Mouse (Mus musculus) neural tube, embryonic 12.5 days (tissue): ENCODE data around the gene Tbl1xr1. TPM values are rescaled to one million over a fixed set of nuclear protein-coding genes. Genes with fewer than 3 reads are reported as not detected.

Source experiments
- ATAC-seq: fragments of 200-750 bp; cut with Nextera tagmentation; 2 replicates; pipeline ENCODE4 v1.8.0; 2017; ENCODE audit warnings: low read depth, mild to moderate bottlenecking, moderate TSS enrichment, moderate library complexity; ENCODE audit not compliant: low FRiP score
- H3K27ac ChIP-seq: fragments of 300-500 bp; sonication (generic); 2 replicates; pipeline ENCODE4 v1.5.1; 2016
- H3K27me3 ChIP-seq: fragments of 300-500 bp; sonication (generic); replicated peaks from 2 replicates; pipeline ENCODE4 v1.6.1; 2016; ENCODE audit warnings: mild to moderate bottlenecking
- H3K36me3 ChIP-seq: fragments of 300-500 bp; sonication (generic); 2 replicates; pipeline ENCODE4 v1.6.1; 2016; ENCODE audit warnings: mild to moderate bottlenecking
- H3K4me1 ChIP-seq: fragments of 300-500 bp; sonication (generic); 2 replicates; pipeline ENCODE4 v1.6.1; 2016
- H3K4me2 ChIP-seq: fragments of 300-500 bp; sonication (generic); replicated peaks from 2 replicates; pipeline ENCODE4 v1.6.1; 2016; ENCODE audit warnings: mild to moderate bottlenecking
- H3K4me3 ChIP-seq: fragments of 300-500 bp; sonication (generic); 2 replicates; pipeline ENCODE4 v1.5.1; 2016
- H3K9ac ChIP-seq: fragments of 300-500 bp; sonication (generic); 2 replicates; pipeline ENCODE4 v1.6.1; 2016; ENCODE audit warnings: mild to moderate bottlenecking
- H3K9me3 ChIP-seq: fragments of 300-500 bp; sonication (generic); 2 replicates; pipeline ENCODE4 v1.6.1; 2016; ENCODE audit warnings: mild to moderate bottlenecking
- WGBS: fragments of 180-500 bp; shearing (Covaris S2); methylation state at CpG from one replicate; pipeline ENCODE4 v1.1.7; 2016; 5-methylcytosine and 5-hydroxymethylcytosine counted together
- polyA plus RNA-seq: library from polyadenylated mRNA; unstranded; fragments of >200 nt; fragmentation: Nextera tagmentation; extraction: Ambion mirVana; gene quantifications from 2 replicates; pipeline ENCODE4 v1.2.1, GENCODE M21; 2016

Gene Tbl1xr1
- polyA plus RNA-seq, 1 experiment from 2014 or later, result 26.9 TPM

- WGBS, result 92% methylated on average over 7 of the region's 7 CpGs
- no peak for ATAC-seq
- no peak overlapping the region for H3K4me2 ChIP-seq
Observed at GRCm38 (mm10) chr3:22133626-22134025, 57.2 kb downstream of the Tbl1xr1 start.

DNA sequence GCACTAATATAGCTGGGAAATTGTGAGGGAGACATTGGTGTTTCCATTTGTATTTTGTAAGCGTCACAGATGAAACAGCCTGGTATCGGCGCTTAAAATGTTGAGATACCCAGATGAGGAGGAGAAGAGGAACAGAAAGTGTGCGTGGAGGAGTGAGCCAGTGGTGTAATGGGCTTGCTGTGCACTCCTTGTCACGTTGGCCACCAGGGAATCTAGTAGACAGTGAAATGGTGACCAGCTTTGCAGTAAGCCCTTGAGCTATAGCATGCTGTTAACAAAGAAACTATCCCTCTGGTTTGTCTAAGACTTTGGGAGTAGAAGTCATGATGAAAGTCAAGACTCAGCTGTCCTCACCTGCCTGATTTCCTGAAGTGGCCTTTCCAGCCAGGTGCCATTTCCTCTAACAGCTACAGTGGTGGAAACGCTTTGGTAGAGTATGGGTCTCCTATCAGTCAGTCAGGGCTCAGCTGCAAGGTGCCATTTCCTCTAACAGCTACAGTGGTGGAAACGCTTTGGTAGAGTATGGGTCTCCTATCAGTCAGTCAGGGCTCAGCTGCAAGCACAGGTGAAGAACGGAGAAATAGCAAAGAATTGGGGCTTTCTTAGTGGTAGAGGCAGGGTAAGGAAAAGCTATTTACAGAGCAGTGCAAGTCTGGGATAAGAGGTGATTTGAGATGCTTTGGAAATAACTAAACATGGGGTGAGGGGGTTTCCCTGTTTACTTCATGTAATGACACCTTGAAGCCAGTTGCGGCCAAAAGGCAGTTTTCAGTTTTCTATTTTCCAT is 61.5 kb downstream of the Tbl1xr1 start:
- H3K4me1 ChIP-seq, result peaks cover 6% of the 10 kb centered on the region; the same call in 1 of the 2 replicates
- WGBS, result 89% methylated on average over 9 of the region's 9 CpGs
- no peak overlapping the region for H3K9ac ChIP-seq
- H3K9me3 ChIP-seq, result no peaks in the 10 kb centered on the region
- H3K36me3 ChIP-seq, result no peaks in the 10 kb centered on the region
- no peaks in the 10 kb centered on the region for H3K27me3 ChIP-seq
- H3K27ac ChIP-seq, result no peak overlapping the region
- H3K4me2 ChIP-seq, result no peak overlapping the region
- H3K4me3 ChIP-seq, result no peak overlapping the region
- ATAC-seq, result no peak

More at GRCm38 (mm10) chr3:22133626-22134025, 57.2 kb downstream of the Tbl1xr1 start:
- H3K9ac ChIP-seq, result no peak overlapping the region
- H3K27me3 ChIP-seq, result no peaks in the 10 kb centered on the region
- no peaks in the 10 kb centered on the region for H3K4me1 ChIP-seq
- H3K36me3 ChIP-seq, result no peaks in the 10 kb centered on the region
- no peak overlapping the region for H3K27ac ChIP-seq
- H3K4me3 ChIP-seq, result no peak overlapping the region
- H3K9me3 ChIP-seq, result no peaks in the 10 kb centered on the region

DNA sequence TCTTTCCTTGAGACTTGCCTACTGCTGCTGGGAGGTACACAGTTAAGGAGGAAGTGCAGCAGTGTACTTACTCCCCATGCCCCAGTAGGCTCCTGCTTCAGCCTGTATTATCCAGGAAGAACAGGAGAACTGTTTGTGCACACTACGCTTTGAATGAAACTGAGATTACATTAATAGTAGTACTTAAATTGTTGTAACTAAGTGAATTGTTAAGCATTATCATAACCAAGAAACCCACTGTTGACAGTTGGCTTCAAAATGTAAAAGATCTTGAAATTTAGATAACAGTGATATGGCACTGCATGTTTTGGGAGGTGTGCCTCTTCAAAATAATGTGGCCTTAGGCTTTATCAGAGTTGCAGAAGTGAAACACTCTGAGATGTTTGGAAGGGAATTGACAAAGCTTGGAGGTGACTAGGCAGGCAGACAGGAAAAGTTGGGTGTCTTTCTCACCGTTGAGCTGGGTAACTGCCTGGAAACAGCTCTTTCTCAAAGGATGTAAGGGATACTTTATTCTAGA is 62.2 kb downstream of the Tbl1xr1 start:
- H3K4me2 ChIP-seq, result no peak overlapping the region
- WGBS, result 85% methylated on average over 2 of the region's 2 CpGs
- H3K36me3 ChIP-seq, result no peaks in the 10 kb centered on the region
- no peak for ATAC-seq
- H3K4me3 ChIP-seq, result no peak overlapping the region
- H3K4me1 ChIP-seq, result peaks cover 6% of the 10 kb centered on the region; the same call in 1 of the 2 replicates
- H3K27ac ChIP-seq, result no peak overlapping the region
- no peak overlapping the region for H3K9ac ChIP-seq
- H3K9me3 ChIP-seq, result no peaks in the 10 kb centered on the region
- no peaks in the 10 kb centered on the region for H3K27me3 ChIP-seq

GRCm38 (mm10) chr3:22140111-22140658 is 63.7 kb downstream of the Tbl1xr1 start:
- Histone ChIP-seq H3K27ac (no peak overlapping the region), H3K27me3 (no peaks in the 10 kb centered on the region), H3K36me3 (no peaks in the 10 kb centered on the region), H3K9ac (no peak overlapping the region), H3K4me3 (no peak overlapping the region), H3K4me1 (peaks cover 6% of the 10 kb centered on the region; the same call in 1 of the 2 replicates), H3K9me3 (no peaks in the 10 kb centered on the region), H3K4me2 (no peak overlapping the region)
- no peak for ATAC-seq
- WGBS, result 77% methylated on average over 3 of the region's 3 CpGs

DNA sequence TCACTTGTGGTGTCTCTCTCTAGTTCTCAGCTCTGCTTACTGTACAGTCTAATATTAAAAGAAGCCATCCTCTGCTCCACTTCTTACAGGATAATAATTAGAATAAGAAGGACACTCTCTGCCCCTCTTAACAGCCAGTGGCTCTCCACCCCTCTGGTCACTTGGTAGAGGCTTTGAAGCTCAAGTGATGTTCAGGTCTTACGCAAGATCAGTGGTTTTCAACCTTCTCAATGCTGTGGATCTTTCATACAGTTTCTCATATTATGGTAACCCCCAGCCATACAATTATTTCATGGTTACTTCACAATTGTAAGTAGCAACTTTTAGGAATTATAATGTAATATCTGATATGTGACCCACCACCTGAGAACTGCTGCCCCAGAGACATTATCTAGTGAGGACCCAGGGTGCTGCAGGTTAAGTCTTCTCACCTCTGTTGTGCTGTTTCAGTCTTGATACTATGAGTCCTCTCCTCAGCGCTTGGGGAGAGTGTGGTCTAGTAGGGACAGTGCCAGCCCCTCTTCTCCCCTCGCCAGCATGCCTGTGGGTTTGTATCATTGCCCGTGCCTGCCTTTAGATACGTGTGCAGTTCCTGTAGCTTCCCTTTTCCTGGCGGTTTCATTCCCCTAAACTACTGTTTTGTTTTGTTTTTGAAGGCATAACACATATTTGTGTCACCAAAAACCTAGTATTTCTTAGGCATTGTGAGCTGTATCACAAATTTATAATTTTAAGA is 65.7 kb downstream of the Tbl1xr1 start:
- Histone ChIP-seq H3K4me2 (no peak overlapping the region), H3K36me3 (no peaks in the 10 kb centered on the region), H3K9ac (no peak overlapping the region), H3K4me3 (no peak overlapping the region), H3K27ac (no peak overlapping the region), H3K9me3 (no peaks in the 10 kb centered on the region), H3K27me3 (no peaks in the 10 kb centered on the region), H3K4me1 (peaks cover 6% of the 10 kb centered on the region; the same call in 1 of the 2 replicates)
- 93% methylated on average over 6 of the region's 6 CpGs for WGBS
- no peak for ATAC-seq

GRCm38 (mm10) chr3:22142846-22143641 is 66.6 kb downstream of the Tbl1xr1 start:
- Histone ChIP-seq H3K4me2 (no peak overlapping the region), H3K4me3 (no peak overlapping the region), H3K27ac (no peak overlapping the region), H3K9ac (no peak overlapping the region), H3K27me3 (no peaks in the 10 kb centered on the region), H3K9me3 (no peaks in the 10 kb centered on the region), H3K36me3 (no peaks in the 10 kb centered on the region), H3K4me1 (peaks cover 6% of the 10 kb centered on the region; the same call in 1 of the 2 replicates)
- WGBS, result 84% methylated on average over 5 of the region's 5 CpGs
- no peak for ATAC-seq

GRCm38 (mm10) chr3:22144255-22144654 is 67.8 kb downstream of the Tbl1xr1 start:
- no peak overlapping the region for H3K9ac ChIP-seq
- no peaks in the 10 kb centered on the region for H3K36me3 ChIP-seq
- no peaks in the 10 kb centered on the region for H3K9me3 ChIP-seq
- no peak overlapping the region for H3K27ac ChIP-seq
- H3K27me3 ChIP-seq, result no peaks in the 10 kb centered on the region
- peaks cover 6% of the 10 kb centered on the region; the same call in 1 of the 2 replicates for H3K4me1 ChIP-seq
- H3K4me3 ChIP-seq, result no peak overlapping the region
- WGBS, result 97% methylated on average over 2 of the region's 2 CpGs
- ATAC-seq, result no peak
- no peak overlapping the region for H3K4me2 ChIP-seq

DNA sequence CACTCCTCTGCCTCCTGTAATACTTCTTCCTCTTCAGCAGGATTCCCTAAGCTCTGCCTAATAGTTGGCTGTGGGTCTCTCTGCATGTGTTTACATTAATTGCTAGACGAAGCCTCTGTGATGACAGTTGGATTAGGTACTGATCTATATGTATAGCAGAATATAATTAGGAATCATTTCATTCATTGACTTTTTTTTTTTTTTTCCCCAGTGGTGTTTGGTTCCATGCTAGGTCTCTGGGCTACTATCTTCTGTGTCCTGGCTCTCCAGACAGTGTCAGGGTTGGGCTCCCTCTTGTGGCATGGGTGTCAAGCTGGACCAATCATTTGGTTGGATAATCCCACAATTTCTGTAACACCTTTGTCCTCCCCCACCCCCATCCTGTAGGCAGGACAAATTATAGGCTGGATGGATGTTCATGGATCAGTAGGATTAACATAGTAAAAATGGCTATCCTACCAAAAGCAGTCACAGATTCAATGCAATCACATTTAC is 71.0 kb downstream of the Tbl1xr1 start:
- Histone ChIP-seq H3K27ac (no peak overlapping the region), H3K9ac (no peak overlapping the region), H3K9me3 (no peaks in the 10 kb centered on the region), H3K4me1 (no peaks in the 10 kb centered on the region), H3K4me3 (no peak overlapping the region), H3K27me3 (no peaks in the 10 kb centered on the region), H3K36me3 (no peaks in the 10 kb centered on the region), H3K4me2 (no peak overlapping the region)
- ATAC-seq, result no peak
- WGBS, result 77% methylated on average over 1 of the region's 1 CpGs

GRCm38 (mm10) chr3:22148306-22148932 is 72.0 kb downstream of the Tbl1xr1 start:
- Histone ChIP-seq H3K4me2 (no peak overlapping the region), H3K4me3 (no peak overlapping the region), H3K9ac (no peak overlapping the region), H3K36me3 (no peaks in the 10 kb centered on the region), H3K4me1 (no peaks in the 10 kb centered on the region), H3K27me3 (no peaks in the 10 kb centered on the region), H3K27ac (no peak overlapping the region), H3K9me3 (no peaks in the 10 kb centered on the region)
- no peak for ATAC-seq
- WGBS, result 88% methylated on average over 6 of the region's 6 CpGs

DNA sequence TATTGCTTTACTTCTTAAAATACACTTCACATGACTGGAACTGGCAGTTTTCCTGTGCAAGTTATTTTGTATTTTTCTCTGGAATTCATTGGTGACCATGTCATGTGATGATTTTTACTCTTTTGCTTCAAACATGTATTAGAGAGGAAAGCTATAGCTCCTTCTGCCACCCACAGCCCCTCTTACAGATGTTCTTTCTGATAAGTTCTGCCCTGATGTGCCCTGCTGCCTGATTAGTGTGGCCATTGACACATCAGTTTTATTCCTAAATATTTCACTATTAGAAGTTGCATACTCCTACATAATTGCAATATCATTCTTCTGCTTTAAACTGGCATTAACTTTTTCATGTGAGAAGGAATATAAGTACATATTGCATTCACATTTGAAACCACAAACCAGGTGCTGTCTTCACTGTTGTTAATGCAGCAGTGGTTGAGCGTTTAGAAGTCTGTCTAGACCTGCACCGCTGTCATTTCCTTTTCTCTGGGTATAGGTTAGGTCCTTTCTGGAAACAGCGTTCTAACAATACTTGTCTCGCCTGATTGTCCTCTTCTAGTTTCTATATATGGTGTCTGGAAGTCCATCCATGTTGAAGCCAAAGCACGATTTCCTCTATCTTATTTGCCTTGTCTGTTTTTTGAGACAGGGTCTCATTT is 74.5 kb downstream of the Tbl1xr1 start:
- H3K4me1 ChIP-seq, result no peaks in the 10 kb centered on the region
- ATAC-seq, result no peak
- no peak overlapping the region for H3K4me2 ChIP-seq
- no peaks in the 10 kb centered on the region for H3K27me3 ChIP-seq
- 95% methylated on average over 5 of the region's 5 CpGs for WGBS
- H3K4me3 ChIP-seq, result no peak overlapping the region
- no peaks in the 10 kb centered on the region; the same call in 1 of the 2 replicates for H3K36me3 ChIP-seq
- H3K27ac ChIP-seq, result no peak overlapping the region
- no peak overlapping the region for H3K9ac ChIP-seq
- no peaks in the 10 kb centered on the region for H3K9me3 ChIP-seq

DNA sequence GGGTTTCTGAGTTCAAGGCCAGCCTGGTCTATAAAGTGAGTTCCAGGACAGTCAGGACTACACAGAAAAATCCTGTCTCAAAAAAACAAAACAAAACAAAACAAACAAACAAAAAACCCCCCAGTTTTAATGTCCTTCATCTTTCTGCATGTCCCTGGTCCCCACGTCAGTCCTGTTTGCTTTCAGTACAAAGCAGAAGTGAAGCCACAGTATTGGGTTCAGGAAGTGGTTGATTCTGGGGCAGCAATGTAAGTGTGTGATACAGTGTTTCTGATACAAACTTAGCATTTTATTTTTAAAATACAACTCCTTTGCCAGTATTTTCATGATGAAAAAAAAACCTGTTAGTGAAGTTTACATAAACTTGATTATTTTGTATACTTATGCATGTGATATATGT is 76.3 kb downstream of the Tbl1xr1 start:
- H3K4me1 ChIP-seq, result no peaks in the 10 kb centered on the region
- H3K4me3 ChIP-seq, result no peak overlapping the region
- WGBS, result 92% methylated on average over 1 of the region's 1 CpGs
- H3K27ac ChIP-seq, result no peak overlapping the region
- H3K36me3 ChIP-seq, result no peaks in the 10 kb centered on the region; the same call in 1 of the 2 replicates
- no peak for ATAC-seq
- no peaks in the 10 kb centered on the region for H3K27me3 ChIP-seq
- H3K4me2 ChIP-seq, result no peak overlapping the region
- H3K9ac ChIP-seq, result no peak overlapping the region
- H3K9me3 ChIP-seq, result peaks cover 8% of the 10 kb centered on the region; the same call in 1 of the 2 replicates
